Mouse (Mus musculus): ENCODE results near the gene Six3. TPM values are rescaled to one million over a fixed set of nuclear protein-coding genes. Genes with fewer than 3 reads are reported as not detected.

Six3 gene
- 4.0 and 7.9 TPM in 2 replicates for polyA plus RNA-seq (2016; fragmentation: Nextera tagmentation; extraction: Ambion mirVana)

- Histone ChIP-seq H3K27me3 (ENCODE audit: low read depth, poor library complexity, severe bottlenecking) (peaks cover 100% of the 10 kb centered on the region), H3K4me1 (peaks cover 59% of the 10 kb centered on the region), H3K4me3 (peak within 1 kb of the TSS; percentile 51), H3K36me3 (no peaks in the 10 kb centered on the region), H3K27ac (replicated peaks) (peak within 1 kb of the TSS; percentile 18), H3K9me3 (replicated peaks) (no peaks in the 10 kb centered on the region)
- no peak for DNase-seq (ENCODE audit: low spot score)
- under 1% methylated on average over 29 of the region's 30 CpGs for WGBS
Measured at GRCm38 (mm10) chr17:85613266-85613860, at the start of gene Six3. Gene Six3 (plus strand): TSS chr17:85613608.

- no peak for DNase-seq (ENCODE audit: low spot score)
- Histone ChIP-seq H3K9me3 (replicated peaks) (peaks cover 8% of the 10 kb centered on the region; the same call in 1 of the 2 replicates), H3K36me3 (no peaks in the 10 kb centered on the region), H3K4me1 (peaks cover 6% of the 10 kb centered on the region; the same call in 1 of the 2 replicates), H3K4me3 (no peak overlapping the region), H3K27me3 (ENCODE audit: low read depth, poor library complexity, severe bottlenecking) (no peaks in the 10 kb centered on the region), H3K27ac (replicated peaks) (no peak overlapping the region)
- 83% methylated on average over 7 of the region's 7 CpGs for WGBS
Measured at GRCm38 (mm10) chr17:85564107-85564506, 49.3 kb upstream of the Six3 start.

GRCm38 (mm10) chr17:85574023-85574422 lies 39.4 kb upstream of the Six3 start:
- WGBS = 95% methylated on average over 3 of the region's 3 CpGs
- peaks cover 17% of the 10 kb centered on the region; the same call in 1 of the 2 replicates for H3K27me3 ChIP-seq (ENCODE audit: low read depth, poor library complexity, severe bottlenecking)
- H3K27ac ChIP-seq (replicated peaks) = no peak overlapping the region
- no peak for DNase-seq (ENCODE audit: low spot score)
- no peak overlapping the region for H3K4me3 ChIP-seq
- no peaks in the 10 kb centered on the region for H3K36me3 ChIP-seq
- H3K9me3 ChIP-seq (replicated peaks) = no peaks in the 10 kb centered on the region
- H3K4me1 ChIP-seq = no peaks in the 10 kb centered on the region

DNA sequence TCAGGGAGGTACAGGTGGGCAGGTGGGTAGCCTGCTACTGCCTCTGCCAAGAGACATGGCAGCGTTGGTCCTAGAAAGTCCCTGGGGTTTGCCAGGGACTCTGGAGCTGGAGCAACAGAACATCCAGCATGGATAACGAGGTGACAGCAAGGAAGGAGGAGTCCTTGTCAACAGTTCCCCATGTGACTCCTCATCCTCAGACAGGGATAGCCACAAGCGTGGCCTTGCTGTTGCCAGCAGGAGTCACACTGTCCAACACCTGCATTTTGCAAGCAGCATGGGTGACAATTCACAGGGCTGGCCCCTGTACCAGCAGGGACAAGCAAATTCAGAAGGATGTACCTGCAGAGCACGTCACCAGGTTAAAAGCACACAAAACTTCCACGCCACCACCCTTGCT lies 35.1 kb upstream of the Six3 start:
- no peaks in the 10 kb centered on the region for H3K36me3 ChIP-seq
- 69% methylated on average over 5 of the region's 5 CpGs for WGBS
- no peak for DNase-seq (ENCODE audit: low spot score)

GRCm38 (mm10) chr17:85579350-85579749 lies 34.1 kb upstream of the Six3 start:
- H3K9me3 ChIP-seq (replicated peaks) = no peaks in the 10 kb centered on the region
- no peak overlapping the region for H3K27ac ChIP-seq (replicated peaks)
- no peaks in the 10 kb centered on the region for H3K36me3 ChIP-seq
- no peak overlapping the region for H3K4me3 ChIP-seq
- H3K27me3 ChIP-seq (ENCODE audit: low read depth, poor library complexity, severe bottlenecking) = peaks cover 22% of the 10 kb centered on the region; the same call in 1 of the 2 replicates
- H3K4me1 ChIP-seq = no peaks in the 10 kb centered on the region
- WGBS = 88% methylated on average over 10 of the region's 10 CpGs
- DNase-seq (ENCODE audit: low spot score) = no peak

More for the DNA sequence above, 35.1 kb upstream of the Six3 start:
- no peaks in the 10 kb centered on the region for H3K4me1 ChIP-seq
- H3K27ac ChIP-seq (replicated peaks) = no peak overlapping the region
- H3K27me3 ChIP-seq (ENCODE audit: low read depth, poor library complexity, severe bottlenecking) = peaks cover 22% of the 10 kb centered on the region; the same call in 1 of the 2 replicates
- no peaks in the 10 kb centered on the region for H3K9me3 ChIP-seq (replicated peaks)
- H3K4me3 ChIP-seq = no peak overlapping the region

GRCm38 (mm10) chr17:85580221-85580620 lies 33.2 kb upstream of the Six3 start:
- no peak for DNase-seq (ENCODE audit: low spot score)
- H3K9me3 ChIP-seq (replicated peaks) = no peaks in the 10 kb centered on the region
- peaks cover 22% of the 10 kb centered on the region; the same call in 1 of the 2 replicates for H3K27me3 ChIP-seq (ENCODE audit: low read depth, poor library complexity, severe bottlenecking)
- no peaks in the 10 kb centered on the region for H3K4me1 ChIP-seq
- no peak overlapping the region for H3K4me3 ChIP-seq
- WGBS = 91% methylated on average over 6 of the region's 6 CpGs
- no peaks in the 10 kb centered on the region for H3K36me3 ChIP-seq
- H3K27ac ChIP-seq (replicated peaks) = no peak overlapping the region

GRCm38 (mm10) chr17:85584170-85584569 lies 29.2 kb upstream of the Six3 start:
- Histone ChIP-seq H3K27me3 (ENCODE audit: low read depth, poor library complexity, severe bottlenecking) (peaks cover 5% of the 10 kb centered on the region; the same call in 1 of the 2 replicates), H3K9me3 (replicated peaks) (no peaks in the 10 kb centered on the region), H3K4me3 (no peak overlapping the region), H3K4me1 (no peaks in the 10 kb centered on the region), H3K36me3 (no peaks in the 10 kb centered on the region), H3K27ac (replicated peaks) (no peak overlapping the region)
- WGBS = 95% methylated on average over 4 of the region's 4 CpGs
- DNase-seq (ENCODE audit: low spot score) = no peak

DNA sequence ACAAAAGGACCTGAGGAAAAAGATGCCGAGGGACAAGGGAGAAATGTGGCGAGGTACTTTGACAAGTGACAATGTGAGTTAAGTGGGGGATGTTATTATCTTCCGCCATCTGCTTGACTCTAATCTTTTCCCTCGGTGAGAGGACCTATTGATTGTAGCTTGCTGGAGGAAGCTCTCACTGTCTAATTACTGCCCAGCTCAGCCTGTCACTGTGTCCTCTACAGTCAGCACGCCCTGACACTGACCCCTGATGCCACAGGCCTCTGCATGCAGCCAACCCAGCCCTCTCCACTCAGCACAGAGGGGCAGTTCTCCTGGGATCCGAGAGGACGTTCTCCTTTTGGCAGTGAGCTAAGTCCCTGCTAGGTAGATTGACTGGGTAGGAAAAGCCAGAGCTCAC lies 28.8 kb upstream of the Six3 start:
- Histone ChIP-seq H3K4me1 (no peaks in the 10 kb centered on the region), H3K9me3 (replicated peaks) (no peaks in the 10 kb centered on the region), H3K4me3 (no peak overlapping the region), H3K27ac (replicated peaks) (no peak overlapping the region), H3K27me3 (ENCODE audit: low read depth, poor library complexity, severe bottlenecking) (peaks cover 5% of the 10 kb centered on the region; the same call in 1 of the 2 replicates), H3K36me3 (no peaks in the 10 kb centered on the region)
- DNase-seq (ENCODE audit: low spot score) = peak; percentile 27
- 71% methylated on average over 7 of the region's 7 CpGs for WGBS

- DNase-seq (ENCODE audit: low spot score) = no peak
- Histone ChIP-seq H3K27ac (replicated peaks) (no peak overlapping the region), H3K4me1 (no peaks in the 10 kb centered on the region), H3K36me3 (no peaks in the 10 kb centered on the region), H3K4me3 (no peak overlapping the region), H3K27me3 (ENCODE audit: low read depth, poor library complexity, severe bottlenecking) (peaks cover 5% of the 10 kb centered on the region; the same call in 1 of the 2 replicates), H3K9me3 (replicated peaks) (no peaks in the 10 kb centered on the region)
- WGBS = 86% methylated on average over 5 of the region's 5 CpGs
Measured at GRCm38 (mm10) chr17:85585779-85586178, 27.6 kb upstream of the Six3 start.

DNA sequence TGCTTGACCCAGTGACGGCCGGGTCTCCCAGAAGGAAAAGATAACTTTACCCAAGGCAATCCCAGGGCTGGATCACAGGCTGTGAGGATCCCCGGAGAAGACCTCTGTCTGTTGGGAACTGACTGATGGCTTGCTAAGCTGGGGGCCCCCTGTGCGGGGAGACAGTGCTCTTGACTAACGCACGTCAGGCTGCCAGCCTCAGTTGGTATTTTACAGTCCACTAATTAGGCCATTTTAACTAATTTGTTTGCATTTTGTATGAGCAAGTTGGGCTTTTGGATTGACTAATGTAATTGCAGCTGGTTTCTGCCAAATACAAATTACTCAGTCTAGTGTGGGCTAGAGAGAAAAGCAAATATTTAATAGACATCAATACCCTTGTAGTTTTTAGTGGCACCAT lies 21.4 kb upstream of the Six3 start:
- Histone ChIP-seq H3K9me3 (replicated peaks) (no peaks in the 10 kb centered on the region), H3K4me3 (no peak overlapping the region), H3K27ac (replicated peaks) (no peak overlapping the region), H3K27me3 (ENCODE audit: low read depth, poor library complexity, severe bottlenecking) (peaks cover 20% of the 10 kb centered on the region), H3K4me1 (peaks cover 7% of the 10 kb centered on the region), H3K36me3 (no peaks in the 10 kb centered on the region)
- DNase-seq (ENCODE audit: low spot score) = no peak
- 88% methylated on average over 6 of the region's 6 CpGs for WGBS

DNA sequence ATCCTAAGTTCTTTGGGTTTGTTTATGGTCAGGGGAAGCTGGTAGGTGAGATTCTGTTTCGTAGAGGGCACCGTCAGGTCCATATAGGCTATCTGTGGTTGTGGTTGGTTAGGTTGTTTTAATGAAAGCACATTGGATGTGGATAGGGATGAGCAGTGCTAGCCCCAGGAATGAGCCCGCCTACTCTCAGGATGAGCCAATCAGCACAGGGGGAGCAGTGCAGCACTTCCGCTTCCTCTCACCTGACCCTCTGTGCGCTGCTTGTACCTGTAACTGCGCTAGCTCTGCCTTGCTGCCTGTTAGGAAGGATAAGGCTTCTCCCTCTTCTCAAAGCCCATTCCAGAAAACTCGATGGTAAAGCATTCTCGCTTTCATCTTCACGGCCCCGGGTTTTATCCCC lies 17.6 kb upstream of the Six3 start:
- peaks cover 7% of the 10 kb centered on the region for H3K4me1 ChIP-seq
- H3K36me3 ChIP-seq = no peaks in the 10 kb centered on the region
- 79% methylated on average over 10 of the region's 10 CpGs for WGBS
- no peaks in the 10 kb centered on the region for H3K9me3 ChIP-seq (replicated peaks)
- H3K27me3 ChIP-seq (ENCODE audit: low read depth, poor library complexity, severe bottlenecking) = peaks cover 48% of the 10 kb centered on the region
- H3K4me3 ChIP-seq = no peak overlapping the region
- no peak overlapping the region for H3K27ac ChIP-seq (replicated peaks)
- no peak for DNase-seq (ENCODE audit: low spot score)

GRCm38 (mm10) chr17:85596341-85596890 lies 17.0 kb upstream of the Six3 start:
- Histone ChIP-seq H3K9me3 (replicated peaks) (no peaks in the 10 kb centered on the region), H3K27me3 (ENCODE audit: low read depth, poor library complexity, severe bottlenecking) (peaks cover 53% of the 10 kb centered on the region), H3K4me3 (no peak overlapping the region), H3K4me1 (peaks cover 7% of the 10 kb centered on the region), H3K36me3 (no peaks in the 10 kb centered on the region), H3K27ac (replicated peaks) (no peak overlapping the region)
- 64% methylated on average over 6 of the region's 6 CpGs for WGBS
- no peak for DNase-seq (ENCODE audit: low spot score)

GRCm38 (mm10) chr17:85599520-85599919 lies 13.9 kb upstream of the Six3 start:
- peaks cover 12% of the 10 kb centered on the region for H3K4me1 ChIP-seq
- no peak overlapping the region for H3K4me3 ChIP-seq
- no peak overlapping the region for H3K27ac ChIP-seq (replicated peaks)
- no peak for DNase-seq (ENCODE audit: low spot score)
- no peaks in the 10 kb centered on the region for H3K9me3 ChIP-seq (replicated peaks)
- 65% methylated on average over 9 of the region's 9 CpGs for WGBS
- peaks cover 84% of the 10 kb centered on the region for H3K27me3 ChIP-seq (ENCODE audit: low read depth, poor library complexity, severe bottlenecking)
- H3K36me3 ChIP-seq = no peaks in the 10 kb centered on the region

Measured in midbrain, embryonic 10.5 days (tissue).